Mouse (Mus musculus) regulatory T cell (primary cell): ENCODE results near the gene Marco.

Experiments used
- in situ Hi-C: fragments of 300-600 bp; cut with MboI, MseI; formaldehyde crosslinking; loops from one replicate; pipeline ENCODE4 v1.15.1; 2025; ENCODE audit warnings: high pct_unique_total_duplicates

The Marco gene

GRCm38 (mm10) chr1:120443228-120443639, 61.6 kb downstream of the Marco start:
- in situ Hi-C loops: no loop called here

GRCm38 (mm10) chr1:120441587-120441986, 63.2 kb downstream of the Marco start:
- in situ Hi-C loops: no loop called here

- in situ Hi-C loops: no loop called here
These were observed 69.2 kb downstream of the Marco start for GRCm38 (mm10) chr1:120435591-120435990.

GRCm38 (mm10) chr1:120430171-120430570, 74.7 kb downstream of the Marco start:
- in situ Hi-C loops: no loop called here

- in situ Hi-C loops: no loop called here
These were observed 79.2 kb downstream of the Marco start for GRCm38 (mm10) chr1:120425587-120425986.
